Mouse (Mus musculus): ENCODE measurements around the gene Bcl11a. TPM values are rescaled to one million over a fixed set of nuclear protein-coding genes. Genes with fewer than 3 reads are reported as not detected.

Gene Bcl11a
- polyA plus RNA-seq, 1 experiment from 2014 or later = 29.6 TPM

GRCm38 (mm10) chr11:24076821-24077730 lies 780 bp upstream of the Bcl11a start:
- peaks cover 9% of the 10 kb centered on the region for H3K4me1 ChIP-seq (replicated peaks; ENCODE audit: control insufficient read depth, insufficient read depth, low read length)
- WGBS = under 1% methylated on average over 59 of the region's 59 CpGs
- peak overlapping the region; percentile 68 for H3K4me3 ChIP-seq (ENCODE audit: low read depth, low read length)
- peak overlapping the region; percentile 95 for H3K27ac ChIP-seq (ENCODE audit: low read depth)
- peak overlapping the region; percentile 89 for H3K9ac ChIP-seq (ENCODE audit: low read length)
- no peaks in the 10 kb centered on the region for H3K9me3 ChIP-seq (ENCODE audit: control insufficient read depth, low read length)
- DNase-seq (ENCODE audit: low spot score) = peak; percentile 89
- peak overlapping the region; percentile 100 for H3K4me2 ChIP-seq (ENCODE audit: low read length)
- H3K27me3 ChIP-seq (replicated peaks; ENCODE audit: control insufficient read depth, insufficient read depth, low read length) = peaks cover 12% of the 10 kb centered on the region; the same call in 1 of the 2 replicates
- H3K36me3 ChIP-seq (ENCODE audit: control insufficient read depth, insufficient read depth, low read length) = no peaks in the 10 kb centered on the region
- ATAC-seq (replicated peaks; ENCODE audit: low FRiP score, low TSS enrichment, low read depth) = peak; percentile 65

- H3K4me2 ChIP-seq (ENCODE audit: low read length) = peak overlapping the region; percentile 100
- under 1% methylated on average over 37 of the region's 38 CpGs for WGBS
These were observed 955 bp downstream of the Bcl11a start for GRCm38 (mm10) chr11:24078706-24079316.

GRCm38 (mm10) chr11:24079392-24080391 lies 1.8 kb downstream of the Bcl11a start:
- Histone ChIP-seq H3K27me3 (replicated peaks; ENCODE audit: control insufficient read depth, insufficient read depth, low read length) (no peaks in the 10 kb centered on the region; the same call in 1 of the 2 replicates), H3K36me3 (ENCODE audit: control insufficient read depth, insufficient read depth, low read length) (no peaks in the 10 kb centered on the region), H3K4me1 (replicated peaks; ENCODE audit: control insufficient read depth, insufficient read depth, low read length) (peaks cover 10% of the 10 kb centered on the region), H3K9ac (ENCODE audit: low read length) (peak overlapping the region; percentile 89), H3K9me3 (ENCODE audit: control insufficient read depth, low read length) (no peaks in the 10 kb centered on the region), H3K4me3 (ENCODE audit: low read depth, low read length) (peak overlapping the region; percentile 68), H3K4me2 (ENCODE audit: low read length) (peak overlapping the region; percentile 100), H3K27ac (ENCODE audit: low read depth) (peak overlapping the region; percentile 95)
- ATAC-seq (replicated peaks; ENCODE audit: low FRiP score, low TSS enrichment, low read depth) (0 out of 2 replicates have a peak, but pooled peaks have one; percentile 2), DNase-seq (ENCODE audit: low spot score) (peak; percentile 87)
- 1% methylated on average over 43 of the region's 43 CpGs for WGBS

More at GRCm38 (mm10) chr11:24078706-24079316, 955 bp downstream of the Bcl11a start:
- Histone ChIP-seq H3K4me3 (ENCODE audit: low read depth, low read length) (peak overlapping the region; percentile 68), H3K36me3 (ENCODE audit: control insufficient read depth, insufficient read depth, low read length) (no peaks in the 10 kb centered on the region), H3K9ac (ENCODE audit: low read length) (peak overlapping the region; percentile 89), H3K27ac (ENCODE audit: low read depth) (peak overlapping the region; percentile 95), H3K4me1 (replicated peaks; ENCODE audit: control insufficient read depth, insufficient read depth, low read length) (peaks cover 9% of the 10 kb centered on the region), H3K27me3 (replicated peaks; ENCODE audit: control insufficient read depth, insufficient read depth, low read length) (peaks cover 4% of the 10 kb centered on the region; the same call in 1 of the 2 replicates), H3K9me3 (ENCODE audit: control insufficient read depth, low read length) (no peaks in the 10 kb centered on the region)
- ATAC-seq (replicated peaks; ENCODE audit: low FRiP score, low TSS enrichment, low read depth) (no peak), DNase-seq (ENCODE audit: low spot score) (peak; percentile 79)

GRCm38 (mm10) chr11:24080541-24080940 lies 2.7 kb downstream of the Bcl11a start:
- Histone ChIP-seq H3K27ac (ENCODE audit: low read depth) (peak overlapping the region; percentile 95), H3K36me3 (ENCODE audit: control insufficient read depth, insufficient read depth, low read length) (peaks cover 4% of the 10 kb centered on the region), H3K9ac (ENCODE audit: low read length) (peak overlapping the region; percentile 89), H3K9me3 (ENCODE audit: control insufficient read depth, low read length) (no peaks in the 10 kb centered on the region), H3K27me3 (replicated peaks; ENCODE audit: control insufficient read depth, insufficient read depth, low read length) (no peaks in the 10 kb centered on the region), H3K4me3 (ENCODE audit: low read depth, low read length) (peak overlapping the region; percentile 68), H3K4me1 (replicated peaks; ENCODE audit: control insufficient read depth, insufficient read depth, low read length) (peaks cover 6% of the 10 kb centered on the region; the same call in 1 of the 2 replicates), H3K4me2 (ENCODE audit: low read length) (peak overlapping the region; percentile 100)
- peak; percentile 15 for ATAC-seq (replicated peaks; ENCODE audit: low FRiP score, low TSS enrichment, low read depth)
- WGBS = under 1% methylated on average over 28 of the region's 30 CpGs
- peak; percentile 88 for DNase-seq (ENCODE audit: low spot score)

- Histone ChIP-seq H3K4me2 (ENCODE audit: low read length) (peak overlapping the region; percentile 100), H3K9ac (ENCODE audit: low read length) (peak overlapping the region; percentile 89), H3K4me3 (ENCODE audit: low read depth, low read length) (peak overlapping the region; percentile 68), H3K27ac (ENCODE audit: low read depth) (peak overlapping the region; percentile 95), H3K4me1 (replicated peaks; ENCODE audit: control insufficient read depth, insufficient read depth, low read length) (peaks cover 9% of the 10 kb centered on the region; the same call in 1 of the 2 replicates), H3K9me3 (ENCODE audit: control insufficient read depth, low read length) (no peaks in the 10 kb centered on the region), H3K36me3 (ENCODE audit: control insufficient read depth, insufficient read depth, low read length) (peaks cover 10% of the 10 kb centered on the region), H3K27me3 (replicated peaks; ENCODE audit: control insufficient read depth, insufficient read depth, low read length) (no peaks in the 10 kb centered on the region)
- ATAC-seq (replicated peaks; ENCODE audit: low FRiP score, low TSS enrichment, low read depth) = peak; percentile 55
- WGBS = under 1% methylated on average over 34 of the region's 35 CpGs
- DNase-seq (ENCODE audit: low spot score) = peak; percentile 90
These were observed 3.3 kb downstream of the Bcl11a start for GRCm38 (mm10) chr11:24081016-24081686.

GRCm38 (mm10) chr11:24081687-24082384 lies 4.0 kb downstream of the Bcl11a start:
- Histone ChIP-seq H3K4me3 (ENCODE audit: low read depth, low read length) (peak overlapping the region; percentile 68), H3K4me2 (ENCODE audit: low read length) (peak overlapping the region; percentile 100), H3K4me1 (replicated peaks; ENCODE audit: control insufficient read depth, insufficient read depth, low read length) (peaks cover 16% of the 10 kb centered on the region), H3K9me3 (ENCODE audit: control insufficient read depth, low read length) (no peaks in the 10 kb centered on the region), H3K27me3 (replicated peaks; ENCODE audit: control insufficient read depth, insufficient read depth, low read length) (no peaks in the 10 kb centered on the region), H3K9ac (ENCODE audit: low read length) (peak overlapping the region; percentile 89), H3K27ac (ENCODE audit: low read depth) (peak overlapping the region; percentile 95), H3K36me3 (ENCODE audit: control insufficient read depth, insufficient read depth, low read length) (peaks cover 17% of the 10 kb centered on the region)
- under 1% methylated on average over 43 of the region's 43 CpGs for WGBS
- DNase-seq (ENCODE audit: low spot score) (peak; percentile 85), ATAC-seq (replicated peaks; ENCODE audit: low FRiP score, low TSS enrichment, low read depth) (0 out of 2 replicates have a peak, but pooled peaks have one; percentile 1)

- Histone ChIP-seq H3K9me3 (ENCODE audit: control insufficient read depth, low read length) (no peaks in the 10 kb centered on the region), H3K4me2 (ENCODE audit: low read length) (peak overlapping the region; percentile 100), H3K36me3 (ENCODE audit: control insufficient read depth, insufficient read depth, low read length) (peaks cover 21% of the 10 kb centered on the region), H3K9ac (ENCODE audit: low read length) (peak overlapping the region; percentile 89), H3K4me3 (ENCODE audit: low read depth, low read length) (peak overlapping the region; percentile 68), H3K4me1 (replicated peaks; ENCODE audit: control insufficient read depth, insufficient read depth, low read length) (peaks cover 17% of the 10 kb centered on the region), H3K27ac (ENCODE audit: low read depth) (peak overlapping the region; percentile 95), H3K27me3 (replicated peaks; ENCODE audit: control insufficient read depth, insufficient read depth, low read length) (no peaks in the 10 kb centered on the region)
- WGBS = 22% methylated on average over 11 of the region's 11 CpGs
- ATAC-seq (replicated peaks; ENCODE audit: low FRiP score, low TSS enrichment, low read depth) = no peak
- DNase-seq (ENCODE audit: low spot score) = peak; percentile 49
These were observed 4.7 kb downstream of the Bcl11a start for GRCm38 (mm10) chr11:24082385-24083075.

Measured in intestine, embryonic 14.5 days (tissue).